ENCODE assay signal across 8 mouse cellular contexts in the genomic region with DNA sequence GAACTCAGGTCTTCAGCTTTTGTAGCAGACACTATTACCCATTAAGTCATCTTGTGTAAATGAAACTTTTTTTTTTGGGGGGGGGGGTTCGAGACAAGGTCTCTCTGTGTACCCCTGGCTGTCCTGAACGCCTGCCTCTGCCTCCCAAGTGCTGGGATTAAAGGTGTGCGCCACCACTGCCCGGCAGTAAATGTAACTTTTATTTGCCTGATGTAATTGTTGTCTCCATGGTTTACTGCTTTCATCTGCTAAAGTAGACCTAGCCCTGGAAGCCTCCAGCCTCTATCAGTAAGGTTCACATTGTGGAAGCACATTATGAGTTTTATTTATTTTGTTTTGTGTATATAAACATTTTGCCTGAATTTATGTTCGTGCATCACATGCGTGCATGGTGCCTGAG. TPM values are rescaled to one million over a fixed set of nuclear protein-coding genes. Genes with fewer than 3 reads are reported as not detected.
A peak's percentile ranks its signal among the peaks of the same experiment; 100 is the strongest.
DNase-seq lines count a peak whose midpoint lies in the region; ATAC-seq lines count a peak whose summit lies in the region.

No protein-coding gene starts in this region.

- H3K9ac ChIP-seq in neural tube, embryonic 11.5 days (ENCODE audit: low read length) = no peak overlapping the region
- H3K9ac ChIP-seq in liver, embryonic 15.5 days = no peak overlapping the region

- 0 out of 2 replicates have a peak overlapping the region, but pooled peaks have one; percentile 22 for H3K4me2 ChIP-seq in neural tube, embryonic 11.5 days (ENCODE audit: low read depth)
- H3K4me2 ChIP-seq in liver, embryonic 15.5 days = peak overlapping the region; percentile 45

- no peak overlapping the region for H3K27ac ChIP-seq in neural tube, embryonic 11.5 days (ENCODE audit: low read depth, low read length)
- H3K27ac ChIP-seq in liver, embryonic 15.5 days (replicated peaks) = no peak overlapping the region

- DNase-seq in frontal cortex, postnatal 14 days (ENCODE audit: low spot score in 2 of 2) = no peak
- no peak for DNase-seq in neural tube, embryonic 11.5 days (ENCODE audit: low spot score)
- DNase-seq in neural tube, embryonic 10.5 days (ENCODE audit: extremely low spot score, low spot score) = no peak
- no peak for DNase-seq in urinary bladder, postnatal 10 days (ENCODE audit: low spot score)
- no peak for DNase-seq in urinary bladder, postnatal 14 days (ENCODE audit: low spot score)

- no peak overlapping the region for H3K4me3 ChIP-seq in neural tube, embryonic 11.5 days (ENCODE audit: low read depth, low read length)
- H3K4me3 ChIP-seq in liver, embryonic 15.5 days (replicated peaks) = peak overlapping the region; percentile 71

- no peaks in the 10 kb centered on the region for H3K27me3 ChIP-seq in neural tube, embryonic 11.5 days (ENCODE audit: control insufficient read depth, insufficient read depth, low read length)
- H3K27me3 ChIP-seq in liver, embryonic 15.5 days = no peaks in the 10 kb centered on the region

- 46% methylated on average over 6 of the region's 6 CpGs for WGBS in neural tube, embryonic 11.5 days
- 34% methylated on average over 6 of the region's 6 CpGs for WGBS in liver, embryonic 15.5 days (ENCODE audit: insufficient replicate concordance)

- no peaks in the 10 kb centered on the region for H3K9me3 ChIP-seq in neural tube, embryonic 11.5 days (ENCODE audit: control insufficient read depth, low read length)
- no peaks in the 10 kb centered on the region for H3K9me3 ChIP-seq in liver, embryonic 15.5 days (replicated peaks)

- ATAC-seq in frontal cortex, adult (ENCODE audit: low TSS enrichment) = peak; percentile 40
- peak; percentile 54 for ATAC-seq in neural tube, embryonic 11.5 days (ENCODE audit: insufficient read depth, low FRiP score, low TSS enrichment)
- no peak; the same call in 1 of the 2 replicates for ATAC-seq in liver, embryonic 15.5 days (ENCODE audit: insufficient read depth)
- ATAC-seq in inflammation-experienced regulatory T-cells, adult 6 months = no peak

- H3K4me1 ChIP-seq in neural tube, embryonic 11.5 days (ENCODE audit: control insufficient read depth, insufficient read depth, low read length) = no peaks in the 10 kb centered on the region
- H3K4me1 ChIP-seq in liver, embryonic 15.5 days (replicated peaks) = peaks cover 10% of the 10 kb centered on the region

- no peaks in the 10 kb centered on the region for H3K36me3 ChIP-seq in neural tube, embryonic 11.5 days (ENCODE audit: control insufficient read depth, insufficient read depth, low read length)
- H3K36me3 ChIP-seq in liver, embryonic 15.5 days (replicated peaks) = peaks cover 21% of the 10 kb centered on the region

RNA-seq across cellular contexts. Expression of a gene that starts 0.4 kb away (rescaled TPM):
- 47.3 and 48.4 TPM in 2 replicates for polyA plus RNA-seq in neural tube, embryonic 11.5 days (2014; fragmentation: Nextera tagmentation; extraction: Ambion mirVana)
- 13.3 and 14.1 TPM in 2 replicates for polyA plus RNA-seq in liver, embryonic 15.5 days (2015; fragmentation: Nextera tagmentation; extraction: Ambion mirVana)
- 10 to 100 TPM; 48.0 to 54.7 (median 52.7) TPM for polyA plus RNA-seq in inflammation-experienced regulatory T-cells, adult 6 months (2017; shearing (Covaris generic))

RNA-seq across cellular contexts. Expression of a gene that starts 15.5 kb away (rescaled TPM):
- polyA plus RNA-seq in neural tube, embryonic 11.5 days (2014; fragmentation: Nextera tagmentation; extraction: Ambion mirVana) = not detected in 2 replicates
- polyA plus RNA-seq in liver, embryonic 15.5 days (2015; fragmentation: Nextera tagmentation; extraction: Ambion mirVana) = 0.09 and 0.12 TPM in 2 replicates
- polyA plus RNA-seq in inflammation-experienced regulatory T-cells, adult 6 months (2017; shearing (Covaris generic)) = not detected

RNA-seq across cellular contexts. Expression of a gene that starts 17.6 kb away (rescaled TPM):
- 17.8 and 18.3 TPM in 2 replicates for polyA plus RNA-seq in neural tube, embryonic 11.5 days (2014; fragmentation: Nextera tagmentation; extraction: Ambion mirVana)
- polyA plus RNA-seq in liver, embryonic 15.5 days (2015; fragmentation: Nextera tagmentation; extraction: Ambion mirVana) = 16.0 and 17.5 TPM in 2 replicates
- polyA plus RNA-seq in inflammation-experienced regulatory T-cells, adult 6 months (2017; shearing (Covaris generic)) = 10 to 100 TPM; 39.0 to 53.6 (median 47.3) TPM

RNA-seq across cellular contexts. Expression of a gene that starts 25.3 kb away (rescaled TPM):
- 43.3 and 49.4 TPM in 2 replicates for polyA plus RNA-seq in neural tube, embryonic 11.5 days (2014; fragmentation: Nextera tagmentation; extraction: Ambion mirVana)
- 27.5 and 28.8 TPM in 2 replicates for polyA plus RNA-seq in liver, embryonic 15.5 days (2015; fragmentation: Nextera tagmentation; extraction: Ambion mirVana)
- 100 to 1,000 TPM; 140 to 192 (median 157) TPM for polyA plus RNA-seq in inflammation-experienced regulatory T-cells, adult 6 months (2017; shearing (Covaris generic))

RNA-seq across cellular contexts. Expression of a gene that starts 25.5 kb away (rescaled TPM):
- polyA plus RNA-seq in neural tube, embryonic 11.5 days (2014; fragmentation: Nextera tagmentation; extraction: Ambion mirVana) = not detected in 2 replicates
- 0.31 TPM in 1 of 2 replicates, not detected in the other for polyA plus RNA-seq in liver, embryonic 15.5 days (2015; fragmentation: Nextera tagmentation; extraction: Ambion mirVana)
- not detected for polyA plus RNA-seq in inflammation-experienced regulatory T-cells, adult 6 months (2017; shearing (Covaris generic))

Comparison
In these comparisons a context has a peak if more than half of its experiments do, and no peak if none do; other contexts are left out.
1. ATAC-seq: peak in frontal cortex, adult (single experiment) and neural tube, embryonic 11.5 days (single experiment); none in liver, embryonic 15.5 days (single experiment) and inflammation-experienced regulatory T-cells, adult 6 months (single experiment).